Mouse (Mus musculus) liver, adult 2 months (tissue): ENCODE data around the gene Efna4.

Experiments used
- CTCF ChIP-seq: fragments of 200-500 bp; IDR thresholded peaks from 2 replicates; pipeline ENCODE4 v1.5.1; 2011; ENCODE audit warnings: low read depth, low read length, control low read depth
- POLR2A ChIP-seq: fragments of 200-500 bp; IDR thresholded peaks from 2 replicates; pipeline ENCODE4 v1.6.1; 2011; ENCODE audit warnings: low read length, control low read depth; ENCODE audit not compliant: insufficient read depth; ENCODE audit errors: extremely low read depth

DNA sequence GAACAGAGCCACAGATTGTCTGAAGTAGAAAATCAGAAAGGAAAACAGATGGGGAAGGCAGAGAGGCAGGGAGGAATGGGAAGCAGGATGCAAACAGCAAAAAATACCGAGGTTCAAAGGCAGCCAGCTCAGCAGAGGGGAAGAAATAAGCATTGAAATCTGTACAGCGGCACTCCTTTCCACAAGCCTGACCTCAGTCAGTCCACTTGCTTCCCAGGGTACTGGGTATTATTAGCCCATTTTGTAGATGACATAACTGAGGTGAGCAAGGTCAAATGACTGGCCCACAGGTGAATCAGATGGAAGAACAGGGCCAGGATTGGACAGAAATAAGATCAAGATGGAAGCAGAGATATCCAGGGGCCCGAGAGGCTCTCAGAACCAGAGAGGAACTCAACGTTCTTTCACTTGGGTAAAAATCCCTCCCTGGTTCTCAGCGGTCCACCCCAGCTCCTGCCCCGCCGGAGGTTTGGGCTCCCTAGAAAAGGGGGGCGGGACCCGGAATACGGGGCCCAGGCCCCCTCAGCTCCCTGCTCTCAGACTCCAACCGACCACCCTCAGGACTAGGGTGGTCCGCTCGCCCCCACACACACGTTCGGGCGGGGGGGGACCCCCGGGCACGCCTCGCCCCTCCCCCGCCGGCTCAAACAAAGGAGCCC lies 637 bp downstream of the Efna4 start:
- TF ChIP-seq POLR2A: no peak
- no peak for TF ChIP-seq CTCF
